Mouse (Mus musculus) kidney, adult 2 months (tissue): Measurements from ENCODE around the gene Rpl36a-ps1. TPM values are rescaled to one million over a fixed set of nuclear protein-coding genes. Genes with fewer than 3 reads are reported as not detected.
"Not testable (repeated sequence)": the region's sequence is repeated elsewhere in the genome, so short reads cannot be mapped to it uniquely, and the experiment has no call there.

ENCODE experiments used
- DNase-seq: peaks from one replicate; pipeline ENCODE4 v3.0.0; 2021
- H3K27ac ChIP-seq: fragments of 200-500 bp; 2 replicates; pipeline ENCODE4 v1.5.1; 2012; ENCODE audit warnings: low read depth, low read length, control low read depth, inconsistent platforms; ENCODE audit not compliant: insufficient read depth
- H3K27me3 ChIP-seq: fragments of 200-500 bp; replicated peaks from 2 replicates; pipeline ENCODE4 v1.6.1; 2012; ENCODE audit warnings: mild to moderate bottlenecking, moderate library complexity, low read length, inconsistent platforms; ENCODE audit not compliant: control insufficient read depth, insufficient read depth
- H3K36me3 ChIP-seq: fragments of 200-500 bp; 2 replicates; pipeline ENCODE4 v1.6.1; 2012; ENCODE audit warnings: mild to moderate bottlenecking, moderate library complexity, low read length, inconsistent platforms; ENCODE audit not compliant: control insufficient read depth, insufficient read depth
- H3K4me1 ChIP-seq: fragments of 200-500 bp; 2 replicates; pipeline ENCODE4 v1.6.1; 2011; ENCODE audit warnings: low read length; ENCODE audit not compliant: control insufficient read depth, insufficient read depth
- H3K4me3 ChIP-seq: fragments of 200-500 bp; 2 replicates; pipeline ENCODE4 v1.5.1; 2011; ENCODE audit warnings: mild to moderate bottlenecking, low read depth, low read length, control low read depth; ENCODE audit not compliant: insufficient read depth
- CTCF ChIP-seq: fragments of 200-500 bp; conservative IDR thresholded peaks from 2 replicates; pipeline ENCODE4 v1.5.1; 2011; ENCODE audit warnings: low read depth, mild to moderate bottlenecking, control low read depth, low read length, moderate library complexity, mixed read lengths; ENCODE audit not compliant: insufficient read depth, insufficient read length
- POLR2A ChIP-seq: fragments of 200-500 bp; IDR thresholded peaks from one replicate; pipeline ENCODE4 v1.6.1; 2011; ENCODE audit warnings: low read depth, low read length, control low read depth
- WGBS: fragments of 180-500 bp; shearing (Covaris S2); methylation state at CpG from one replicate; pipeline ENCODE4 v1.1.7; 2018; 5-methylcytosine and 5-hydroxymethylcytosine counted together
- polyA plus RNA-seq: library from polyadenylated mRNA; depleted of rRNA; stranded (reverse); fragments of >200 nt; gene quantifications from 2 replicates; pipeline ENCODE4 v1.2.3, GENCODE M21; 2012; rRNA removed

The Rpl36a-ps1 gene
- polyA plus RNA-seq = not detected in 2 replicates

DNA sequence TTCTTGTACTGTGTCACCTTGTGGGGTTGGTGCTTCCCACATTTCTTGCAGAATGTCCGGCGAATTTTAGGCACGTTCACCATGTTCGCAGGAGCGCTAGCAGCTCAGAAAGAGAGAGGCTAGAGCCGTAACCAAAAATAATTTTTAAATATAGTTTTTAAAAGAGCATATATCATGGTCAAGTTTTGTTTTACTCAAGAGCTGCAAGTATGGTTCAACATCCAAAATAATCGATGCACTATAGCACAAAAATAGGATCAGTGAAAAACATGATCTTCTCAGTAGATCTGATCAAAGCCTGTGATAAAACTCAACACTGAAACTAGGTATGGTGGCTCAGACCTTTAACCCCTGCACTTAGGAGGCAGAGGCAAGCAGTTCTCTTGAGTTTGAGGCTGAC, at the start of gene Rpl36a-ps1:
Gene Rpl36a-ps1, minus strand, starts transcription at position 101 of the 400 bp plus-strand sequence.
- no peaks in the 10 kb centered on the region for H3K4me1 ChIP-seq
- no peak for TF ChIP-seq CTCF
- TF ChIP-seq POLR2A = no peak
- H3K27ac ChIP-seq = no peak within 1 kb of the TSS
- 97% methylated on average over 7 of the region's 7 CpGs for whole genome bisulfite sequencing
- no peaks in the 10 kb centered on the region for H3K27me3 ChIP-seq
- H3K4me3 ChIP-seq = no peak within 1 kb of the TSS
- DNase-seq = no peak
- H3K36me3 ChIP-seq = no peaks in the 10 kb centered on the region

DNA sequence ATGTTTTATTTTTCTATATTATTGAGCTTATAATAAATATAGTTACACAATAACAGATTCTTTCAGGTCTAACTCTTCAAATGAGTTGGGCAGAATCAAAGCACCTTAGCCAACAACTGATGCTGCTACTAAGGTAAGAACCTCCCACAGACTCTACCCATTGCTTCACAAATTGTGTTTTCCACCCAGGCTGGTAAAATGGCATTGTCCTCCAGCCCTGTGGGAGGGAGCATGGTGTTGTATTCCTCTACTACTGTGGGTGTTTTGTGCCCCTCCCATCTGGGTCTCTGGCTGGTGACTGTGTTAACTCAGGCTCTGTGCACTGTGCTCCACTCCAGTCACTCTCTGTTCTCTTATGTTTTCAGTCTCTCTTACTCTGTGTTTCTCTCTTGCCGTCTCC, 49.4 kb upstream of the Rpl36a-ps1 start:
- TF ChIP-seq POLR2A (no peak), CTCF (no peak)
- Histone ChIP-seq H3K27ac (no peak overlapping the region), H3K27me3 (no peaks in the 10 kb centered on the region), H3K4me3 (no peak overlapping the region), H3K36me3 (no peaks in the 10 kb centered on the region), H3K4me1 (peaks cover 7% of the 10 kb centered on the region)
- WGBS = 68% methylated on average over 1 of the region's 1 CpGs
- DNase-seq = no peak

DNA sequence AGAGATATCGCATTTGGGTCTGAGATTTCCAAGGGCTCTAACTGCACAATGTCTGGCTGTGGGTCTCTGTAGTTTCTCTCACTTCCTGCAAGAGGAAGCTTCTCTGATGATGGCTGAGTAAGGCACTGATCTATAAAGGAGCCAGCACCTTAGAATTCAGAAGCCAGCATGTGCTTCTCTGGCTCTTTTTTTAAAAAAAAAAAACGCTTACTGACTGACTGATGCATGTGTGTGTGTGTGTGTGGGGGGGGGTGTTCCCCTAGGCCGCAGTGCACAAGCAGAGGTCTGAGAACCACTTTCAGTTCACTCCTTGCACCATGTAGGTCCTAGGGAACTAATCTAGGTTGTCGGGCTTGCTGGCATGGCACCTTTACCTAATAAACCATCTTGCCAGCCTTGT, 47.3 kb upstream of the Rpl36a-ps1 start:
- no peaks in the 10 kb centered on the region for H3K36me3 ChIP-seq
- H3K4me3 ChIP-seq = no peak overlapping the region
- 44% methylated on average over 4 of the region's 4 CpGs for WGBS
- no peak for DNase-seq
- TF ChIP-seq POLR2A (no peak), CTCF (no peak)
- H3K4me1 ChIP-seq = peaks cover 7% of the 10 kb centered on the region
- H3K27ac ChIP-seq = no peak overlapping the region
- no peaks in the 10 kb centered on the region for H3K27me3 ChIP-seq

DNA sequence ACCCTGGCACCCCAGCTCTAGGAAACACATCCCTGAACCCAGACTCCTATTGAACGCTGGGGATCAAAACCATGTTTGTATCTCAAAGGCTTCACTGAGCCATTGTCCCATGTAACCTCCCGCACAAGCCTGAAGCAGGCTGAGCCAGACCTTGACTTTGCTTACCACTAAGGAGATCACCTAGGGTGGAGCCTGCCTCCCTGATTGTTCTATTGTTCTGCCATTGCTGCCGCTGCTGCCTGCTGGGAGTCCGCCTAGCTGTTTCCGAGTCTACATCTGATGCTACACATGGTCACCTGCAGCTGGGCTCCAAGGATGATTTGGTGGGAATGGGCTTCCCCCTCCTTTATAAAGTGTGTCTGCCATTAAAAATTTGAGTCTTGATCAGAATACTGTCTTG, 45.2 kb upstream of the Rpl36a-ps1 start:
- not testable (repeated sequence) for H3K4me3 ChIP-seq, H3K27me3 ChIP-seq, DNase-seq, H3K4me1 ChIP-seq, H3K27ac ChIP-seq, H3K36me3 ChIP-seq
- 88% methylated on average over 5 of the region's 5 CpGs for WGBS

DNA sequence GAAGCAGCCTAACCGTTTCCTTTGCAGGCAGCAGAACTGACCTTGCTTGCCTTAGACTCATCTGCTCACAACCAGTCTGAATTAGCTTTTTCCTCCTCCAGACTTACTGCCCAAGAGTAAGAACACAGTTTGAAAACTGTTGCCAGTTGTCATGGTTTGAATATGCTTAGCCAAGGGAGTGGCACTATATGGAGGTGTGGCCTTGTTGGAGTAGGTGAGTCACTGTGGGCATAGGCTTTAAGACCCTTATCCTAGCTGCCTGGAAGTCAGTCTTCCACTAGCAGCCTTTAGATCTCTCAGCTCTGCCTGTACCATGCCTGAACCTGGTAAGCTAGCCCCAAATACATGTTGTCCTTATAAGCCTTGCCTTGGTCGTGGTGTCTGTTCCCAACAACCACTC, 43.6 kb upstream of the Rpl36a-ps1 start:
- 61% methylated on average over 2 of the region's 2 CpGs for WGBS
- Histone ChIP-seq H3K27ac (no peak overlapping the region), H3K27me3 (no peaks in the 10 kb centered on the region)

DNA sequence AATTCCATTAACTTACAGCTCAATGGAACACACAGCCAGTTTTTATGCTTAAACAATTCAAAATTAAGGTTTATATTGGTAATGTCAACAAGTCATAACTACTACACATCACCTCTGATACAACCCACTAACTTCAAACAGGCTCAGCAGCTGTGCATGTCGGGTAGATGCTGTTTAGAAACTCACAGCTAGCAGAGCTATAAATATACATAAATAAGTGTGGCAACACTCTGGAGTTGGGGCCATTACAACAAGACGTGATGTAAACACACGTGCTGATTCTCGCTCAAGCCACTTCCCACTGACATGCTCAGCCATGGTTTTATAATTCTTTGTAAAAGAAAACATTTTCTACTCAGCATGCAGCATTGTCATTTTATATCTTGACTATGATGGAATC, 41.9 kb upstream of the Rpl36a-ps1 start:
- whole genome bisulfite sequencing = 76% methylated on average over 4 of the region's 4 CpGs
- no peaks in the 10 kb centered on the region for H3K4me1 ChIP-seq
- H3K27me3 ChIP-seq = no peaks in the 10 kb centered on the region

More for the DNA sequence above, 43.6 kb upstream of the Rpl36a-ps1 start:
- TF ChIP-seq POLR2A (no peak), CTCF (no peak)
- no peak for DNase-seq
- H3K36me3 ChIP-seq = no peaks in the 10 kb centered on the region
- H3K4me1 ChIP-seq = no peaks in the 10 kb centered on the region; the same call in 1 of the 2 replicates
- H3K4me3 ChIP-seq = no peak overlapping the region

DNA sequence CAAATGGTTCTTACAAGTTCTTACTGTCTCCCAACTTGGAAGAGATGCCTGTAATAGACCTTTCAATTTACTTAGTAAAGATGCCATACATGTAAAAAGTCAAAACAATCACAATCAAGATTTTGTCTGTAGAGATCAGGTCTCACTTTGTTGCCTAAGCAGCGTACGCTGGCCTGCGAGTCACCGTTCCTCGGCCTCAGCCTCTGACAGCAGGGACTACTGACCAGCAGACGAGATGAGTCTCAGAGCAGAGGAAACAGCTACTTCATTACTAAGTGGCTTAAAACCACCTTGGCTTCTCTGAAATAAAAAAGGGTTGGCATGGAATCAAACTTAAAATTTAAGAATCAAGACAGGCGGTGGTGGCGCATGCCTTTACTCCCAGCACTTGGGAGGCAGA, 40.7 kb upstream of the Rpl36a-ps1 start:
- WGBS = 94% methylated on average over 8 of the region's 8 CpGs
- H3K4me1 ChIP-seq, H3K36me3 ChIP-seq, H3K4me3 ChIP-seq, H3K27me3 ChIP-seq, DNase-seq, H3K27ac ChIP-seq: not testable (repeated sequence)

More for the DNA sequence above, 41.9 kb upstream of the Rpl36a-ps1 start:
- Histone ChIP-seq H3K4me3 (no peak overlapping the region), H3K36me3 (no peaks in the 10 kb centered on the region), H3K27ac (no peak overlapping the region)
- TF ChIP-seq POLR2A (no peak), CTCF (no peak)
- no peak for DNase-seq

DNA sequence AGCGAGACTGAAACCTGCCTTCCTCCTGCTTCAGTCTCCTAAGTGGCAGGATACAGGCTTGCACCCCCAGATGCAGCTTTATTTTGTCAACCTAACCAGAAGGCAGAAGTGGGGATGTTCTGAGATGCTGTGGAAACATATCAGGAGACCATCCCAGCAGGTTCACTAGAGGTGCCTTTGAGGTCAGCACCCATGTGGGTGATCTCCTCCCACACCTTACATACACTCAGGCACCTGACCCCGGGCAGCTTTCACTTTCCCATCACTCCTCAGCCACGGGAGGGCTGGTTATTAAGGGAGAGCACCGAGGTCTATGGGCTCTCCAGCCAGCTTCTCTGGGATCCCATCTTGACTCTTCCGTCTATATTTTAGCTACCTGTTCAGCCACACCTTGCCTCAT, 38.5 kb upstream of the Rpl36a-ps1 start:
- H3K27ac ChIP-seq = no peak overlapping the region
- no peak for DNase-seq
- H3K4me1 ChIP-seq = no peaks in the 10 kb centered on the region
- H3K27me3 ChIP-seq = no peaks in the 10 kb centered on the region
- TF ChIP-seq POLR2A = no peak
- 77% methylated on average over 5 of the region's 5 CpGs for WGBS
- no peaks in the 10 kb centered on the region for H3K36me3 ChIP-seq
- H3K4me3 ChIP-seq = no peak overlapping the region
